Mouse (Mus musculus): ENCODE data around the gene Ptgr2. TPM values are rescaled to one million over a fixed set of nuclear protein-coding genes. Genes with fewer than 3 reads are reported as not detected.
"Not testable (repeated sequence)": the region's sequence is repeated elsewhere in the genome, so short reads cannot be mapped to it uniquely, and the experiment has no call there.

The Ptgr2 gene
- 13.6 and 16.5 TPM in 2 replicates for total RNA-seq (2014; rRNA removed)
- 18.8 and 19.6 TPM in 2 replicates for polyA plus RNA-seq (2015; fragmentation: Nextera tagmentation; extraction: Ambion mirVana)

DNA sequence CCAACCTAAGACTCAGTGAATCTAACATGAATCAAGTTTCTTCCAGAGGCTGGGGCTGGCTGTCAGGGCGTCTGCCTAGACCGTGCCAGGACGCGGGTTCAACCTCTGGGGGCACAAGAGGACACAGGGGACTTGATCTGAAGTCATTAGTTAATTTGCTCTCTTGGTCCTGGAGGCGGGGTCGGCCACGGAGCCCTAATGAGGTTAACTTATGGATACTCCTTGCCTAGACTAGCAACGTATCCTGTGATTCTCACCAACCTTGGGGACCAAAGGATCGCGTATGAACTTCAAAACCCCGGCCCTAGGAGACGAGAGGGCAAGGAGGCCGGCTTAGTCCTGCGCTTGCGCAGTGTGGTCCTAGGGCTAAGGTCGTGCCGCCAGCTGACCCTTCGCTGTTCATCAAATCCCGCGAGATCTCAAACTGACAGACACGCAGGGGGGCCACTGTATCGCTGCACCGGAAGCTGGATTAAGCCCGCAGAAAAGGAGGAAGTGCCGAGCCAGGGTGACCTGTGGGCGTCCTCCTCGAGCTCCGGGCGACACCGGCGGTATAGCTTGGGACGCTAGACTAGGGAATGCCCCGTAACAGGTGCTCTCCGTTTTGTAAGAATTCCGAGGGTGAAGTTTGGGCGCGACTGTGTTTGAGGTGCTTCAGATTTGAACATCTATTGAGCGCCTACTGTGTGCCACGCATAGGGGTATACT lies at the start of gene Ptgr2:
Ptgr2 (plus strand) TSS at position 348 of the 708 bp plus-strand sequence.
- ATAC-seq (ENCODE audit: low FRiP score): peak; percentile 95
- peak; percentile 96 for DNase-seq (ENCODE audit: low spot score)
- 0 out of 2 replicates have a peak, but pooled peaks cover 5% of the 10 kb centered on the region for H3K4me1 ChIP-seq (ENCODE audit: insufficient read depth, low read length)
- H3K36me3 ChIP-seq (ENCODE audit: insufficient read depth, low read length): no peaks in the 10 kb centered on the region
- peak within 1 kb of the TSS; percentile 58 for H3K4me3 ChIP-seq (ENCODE audit: low read depth, low read length)
- H3K27ac ChIP-seq (ENCODE audit: low read depth, low read length): peak within 1 kb of the TSS; percentile 55; the same call in 1 of the 2 replicates
- WGBS: under 1% methylated on average over 39 of the region's 39 CpGs
- TF ChIP-seq CTCF (IDR thresholded peaks at IDR 0.05): peak; percentile 30
- no peaks in the 10 kb centered on the region for H3K27me3 ChIP-seq (ENCODE audit: insufficient read depth, low read length)
- peak within 1 kb of the TSS; percentile 51 for H3K4me2 ChIP-seq (ENCODE audit: low read depth, low read length, poor library complexity, severe bottlenecking)
- peak within 1 kb of the TSS; percentile 65 for H3K9ac ChIP-seq (replicated peaks; ENCODE audit: low read length, poor library complexity, severe bottlenecking)
- H3K9me3 ChIP-seq (ENCODE audit: low read length): no peaks in the 10 kb centered on the region

DNA sequence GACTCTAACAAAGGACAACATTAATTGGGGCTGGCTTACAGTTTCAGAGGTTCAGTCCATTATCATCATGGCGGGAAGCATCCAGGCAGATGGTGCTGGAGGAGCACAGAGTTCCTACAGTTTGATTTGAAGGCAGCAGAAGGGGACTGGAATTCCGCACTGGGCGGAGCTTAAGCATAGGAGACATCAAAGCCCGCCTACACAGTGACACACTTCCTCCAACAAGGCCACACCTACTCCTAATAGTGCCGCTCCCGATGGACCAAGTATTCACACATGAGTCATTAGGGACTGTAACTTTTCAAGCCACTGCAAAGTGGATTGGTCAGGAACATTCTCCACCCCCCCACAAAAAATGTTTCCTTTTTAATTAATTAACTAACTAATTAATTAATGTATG lies 49.5 kb upstream of the Ptgr2 start:
- 95% methylated on average over 6 of the region's 6 CpGs for WGBS
- H3K9me3 ChIP-seq (ENCODE audit: low read length): no peaks in the 10 kb centered on the region

DNA sequence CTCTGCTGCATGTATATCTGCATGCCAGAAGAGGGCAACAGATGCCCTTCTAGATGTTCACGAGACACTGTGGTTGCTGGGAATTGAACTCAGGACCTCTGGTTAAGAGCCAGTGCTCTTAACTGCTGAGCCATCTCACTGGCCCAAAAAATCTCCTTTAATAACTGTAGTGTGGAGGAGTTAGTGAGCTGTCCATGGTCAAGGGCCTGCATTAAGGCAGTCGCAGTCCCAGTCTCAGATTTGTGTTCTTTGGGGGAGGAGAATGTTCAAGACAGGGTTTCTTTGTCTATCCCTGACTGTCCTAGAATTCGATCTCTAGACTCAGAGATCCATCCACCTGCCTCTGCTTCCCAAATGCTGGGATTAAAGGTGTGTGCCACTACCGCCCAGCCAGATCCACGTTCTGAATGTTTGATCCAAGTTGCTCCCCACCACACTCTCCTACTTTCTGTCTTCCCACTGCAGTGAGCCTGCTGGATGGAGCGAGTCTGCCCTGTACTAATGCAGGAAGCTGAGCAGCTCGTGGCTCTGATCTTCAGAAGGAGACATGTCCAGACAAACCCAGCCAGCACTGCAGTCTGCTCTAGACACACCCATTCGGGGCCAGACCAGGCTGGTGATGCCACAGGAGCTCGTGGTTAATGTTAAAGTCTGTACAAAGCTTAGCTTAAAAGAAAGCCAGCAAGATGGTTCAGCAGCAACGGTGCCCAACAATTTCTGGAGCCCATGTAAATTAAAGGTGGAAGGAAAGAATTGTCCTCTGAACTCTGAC lies 48.9 kb upstream of the Ptgr2 start:
- no peak overlapping the region for H3K4me3 ChIP-seq (ENCODE audit: low read depth, low read length)
- H3K9me3 ChIP-seq (ENCODE audit: low read length): no peaks in the 10 kb centered on the region
- no peak overlapping the region for H3K27ac ChIP-seq (ENCODE audit: low read depth, low read length)
- no peak overlapping the region for H3K4me2 ChIP-seq (ENCODE audit: low read depth, low read length, poor library complexity, severe bottlenecking)
- 89% methylated on average over 10 of the region's 10 CpGs for WGBS
- no peaks in the 10 kb centered on the region for H3K4me1 ChIP-seq (ENCODE audit: insufficient read depth, low read length)
- ATAC-seq (ENCODE audit: low FRiP score) (no peak), DNase-seq (ENCODE audit: low spot score) (no peak)
- H3K36me3 ChIP-seq (ENCODE audit: insufficient read depth, low read length): no peaks in the 10 kb centered on the region
- no peaks in the 10 kb centered on the region for H3K27me3 ChIP-seq (ENCODE audit: insufficient read depth, low read length)
- no peak for TF ChIP-seq CTCF (IDR thresholded peaks at IDR 0.05)
- H3K9ac ChIP-seq (replicated peaks; ENCODE audit: low read length, poor library complexity, severe bottlenecking): no peak overlapping the region

More for the DNA sequence above, 49.5 kb upstream of the Ptgr2 start:
- Histone ChIP-seq H3K36me3 (ENCODE audit: insufficient read depth, low read length) (no peaks in the 10 kb centered on the region), H3K4me2 (ENCODE audit: low read depth, low read length, poor library complexity, severe bottlenecking) (no peak overlapping the region), H3K9ac (replicated peaks; ENCODE audit: low read length, poor library complexity, severe bottlenecking) (no peak overlapping the region), H3K27me3 (ENCODE audit: insufficient read depth, low read length) (no peaks in the 10 kb centered on the region), H3K4me3 (ENCODE audit: low read depth, low read length) (no peak overlapping the region), H3K4me1 (ENCODE audit: insufficient read depth, low read length) (no peaks in the 10 kb centered on the region), H3K27ac (ENCODE audit: low read depth, low read length) (no peak overlapping the region)
- TF ChIP-seq CTCF (IDR thresholded peaks at IDR 0.05): no peak
- ATAC-seq (ENCODE audit: low FRiP score) (no peak), DNase-seq (ENCODE audit: low spot score) (no peak)

DNA sequence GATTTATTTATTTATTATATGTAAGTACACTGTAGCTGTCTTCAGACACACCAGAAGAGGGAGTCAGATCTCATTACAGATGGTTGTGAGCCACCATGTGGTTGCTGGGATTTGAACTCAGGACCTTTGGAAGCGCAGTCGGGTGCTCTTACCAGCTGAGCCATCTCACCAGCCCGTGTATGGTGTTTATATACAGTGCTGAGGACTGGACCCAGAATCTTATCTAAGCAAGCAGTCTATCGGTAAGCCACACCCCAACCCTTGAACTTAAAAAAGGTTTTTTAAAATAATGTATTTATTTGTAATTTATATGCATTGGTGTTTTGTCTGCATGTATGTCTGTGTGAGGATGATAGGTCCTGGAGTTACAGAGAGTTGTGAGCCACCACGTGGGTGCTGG lies 48.0 kb upstream of the Ptgr2 start:
- ATAC-seq (ENCODE audit: low FRiP score): not testable (repeated sequence)
- 95% methylated on average over 5 of the region's 5 CpGs for WGBS

DNA sequence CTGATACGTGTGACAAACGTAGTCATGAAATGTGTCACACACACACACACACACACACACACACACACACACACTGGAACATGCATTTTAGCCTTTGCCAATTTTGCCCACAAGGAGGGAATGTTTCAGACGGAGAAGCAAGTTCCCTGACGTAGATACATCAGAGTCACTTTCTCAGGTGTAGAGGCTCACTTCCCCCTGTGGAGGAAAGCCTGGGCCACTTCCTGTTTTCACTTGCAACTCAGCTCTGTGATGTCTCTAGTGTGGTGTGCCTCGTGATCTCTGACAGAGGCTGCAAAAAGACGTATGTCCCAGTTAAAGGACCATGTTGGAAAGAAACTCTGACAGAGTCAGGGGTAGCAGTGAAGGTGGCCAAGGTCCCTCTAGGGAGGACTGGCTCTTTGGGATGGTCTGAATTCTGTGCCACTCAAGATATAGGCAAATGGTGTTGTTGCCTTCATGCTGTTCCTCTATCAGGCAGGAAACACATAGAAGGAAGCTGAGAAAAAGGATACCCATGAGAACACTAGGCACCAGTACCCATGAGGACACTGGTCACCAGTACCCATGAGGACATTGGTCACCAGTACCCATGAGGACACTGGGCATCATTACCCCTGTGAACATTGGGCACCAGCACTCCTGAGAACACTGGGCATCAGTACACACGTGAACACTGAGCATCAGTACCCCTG lies 41.8 kb upstream of the Ptgr2 start:
- H3K4me1 ChIP-seq (ENCODE audit: insufficient read depth, low read length): no peaks in the 10 kb centered on the region
- no peaks in the 10 kb centered on the region for H3K36me3 ChIP-seq (ENCODE audit: insufficient read depth, low read length)
- no peak overlapping the region for H3K9ac ChIP-seq (replicated peaks; ENCODE audit: low read length, poor library complexity, severe bottlenecking)
- no peak for ATAC-seq (ENCODE audit: low FRiP score)
- DNase-seq (ENCODE audit: low spot score): no peak
- no peaks in the 10 kb centered on the region for H3K9me3 ChIP-seq (ENCODE audit: low read length)
- H3K4me3 ChIP-seq (ENCODE audit: low read depth, low read length): no peak overlapping the region
- TF ChIP-seq CTCF (IDR thresholded peaks at IDR 0.05): no peak
- H3K27ac ChIP-seq (ENCODE audit: low read depth, low read length): no peak overlapping the region
- 80% methylated on average over 7 of the region's 7 CpGs for WGBS
- no peaks in the 10 kb centered on the region for H3K27me3 ChIP-seq (ENCODE audit: insufficient read depth, low read length)
- no peak overlapping the region for H3K4me2 ChIP-seq (ENCODE audit: low read depth, low read length, poor library complexity, severe bottlenecking)

More for the DNA sequence above, 48.0 kb upstream of the Ptgr2 start:
- H3K9me3 ChIP-seq (ENCODE audit: low read length); DNase-seq (ENCODE audit: low spot score); H3K27me3 ChIP-seq (ENCODE audit: insufficient read depth, low read length); H3K4me1 ChIP-seq (ENCODE audit: insufficient read depth, low read length); H3K4me2 ChIP-seq (ENCODE audit: low read depth, low read length, poor library complexity, severe bottlenecking); H3K9ac ChIP-seq (replicated peaks; ENCODE audit: low read length, poor library complexity, severe bottlenecking); H3K36me3 ChIP-seq (ENCODE audit: insufficient read depth, low read length); H3K27ac ChIP-seq (ENCODE audit: low read depth, low read length); H3K4me3 ChIP-seq (ENCODE audit: low read depth, low read length): not testable (repeated sequence)

Measured in midbrain, postnatal 0 days (tissue).